Mouse (Mus musculus) 3T3-L1 (cell line): ENCODE measurements at regions not wholly inside any gene's neighbourhood (a gene's known extent, or its start where the extent isn't known, plus 50 kb on each side); places are given as distances from the start of the nearest gene placed in this dataset.
"Not testable (repeated sequence)": the region's sequence is repeated elsewhere in the genome, so short reads cannot be mapped to it uniquely, and the experiment has no call there.

Source experiments
- DNase-seq: peaks from one replicate; pipeline ENCODE4 v3.0.0-alpha.2; 2015; ENCODE audit warnings: low read depth, low spot score

DNA sequence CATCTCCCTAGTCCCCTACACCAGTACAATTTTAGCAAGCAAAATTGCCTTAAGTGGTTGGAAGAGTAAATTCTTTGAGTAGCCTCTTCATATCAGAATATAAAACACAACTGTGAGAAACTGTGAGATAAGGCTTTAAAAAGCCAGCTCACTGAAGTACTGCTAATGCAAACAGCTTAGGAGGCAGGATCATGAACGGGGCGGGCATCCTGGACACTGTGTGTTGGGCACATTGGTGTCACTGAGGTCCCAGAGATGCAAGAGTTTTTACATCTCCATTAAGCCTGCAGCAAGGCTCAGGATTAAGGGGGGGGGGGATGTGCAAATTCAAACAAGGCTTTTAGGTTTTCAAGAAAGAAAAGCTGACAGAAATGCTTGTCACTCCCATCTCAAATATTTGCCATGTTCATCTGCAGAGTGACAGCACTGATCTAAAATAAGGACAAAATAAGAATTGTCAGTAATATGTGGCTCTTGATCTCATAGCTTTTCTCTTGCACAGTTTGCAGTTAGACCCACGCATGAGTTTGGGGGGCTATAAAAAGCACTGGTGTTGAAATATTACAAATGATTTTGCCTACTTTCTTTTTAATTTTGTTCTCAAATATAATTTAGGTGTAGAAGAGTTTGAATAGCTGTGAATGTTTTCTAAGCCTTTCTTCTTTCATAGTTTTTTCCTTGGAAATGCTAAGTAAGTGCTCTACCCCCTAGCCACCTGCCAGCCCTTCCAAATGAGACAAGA lies 156.2 kb downstream of the Enc1 start:
- no peak for DNase-seq

DNA sequence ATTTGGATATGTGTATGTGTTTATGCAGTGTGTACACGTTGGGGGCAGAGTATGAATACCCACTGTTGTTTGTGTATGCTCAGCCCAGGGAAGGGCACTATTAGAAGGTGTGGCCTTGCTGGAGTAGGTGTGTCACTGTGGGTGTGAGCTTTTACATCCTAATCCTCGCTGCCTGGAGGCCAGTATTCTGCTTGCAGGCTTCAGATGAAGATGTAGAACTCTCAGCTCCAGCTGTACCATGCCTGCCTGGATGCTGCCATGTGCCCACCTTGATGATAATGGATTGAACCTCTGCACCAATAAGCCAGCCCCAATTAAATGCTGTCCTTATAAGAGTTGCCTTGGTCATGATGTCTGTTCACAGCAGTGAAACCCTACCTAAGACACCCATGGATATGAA lies 155.4 kb downstream of the Enc1 start:
- DNase-seq: not testable (repeated sequence)

DNA sequence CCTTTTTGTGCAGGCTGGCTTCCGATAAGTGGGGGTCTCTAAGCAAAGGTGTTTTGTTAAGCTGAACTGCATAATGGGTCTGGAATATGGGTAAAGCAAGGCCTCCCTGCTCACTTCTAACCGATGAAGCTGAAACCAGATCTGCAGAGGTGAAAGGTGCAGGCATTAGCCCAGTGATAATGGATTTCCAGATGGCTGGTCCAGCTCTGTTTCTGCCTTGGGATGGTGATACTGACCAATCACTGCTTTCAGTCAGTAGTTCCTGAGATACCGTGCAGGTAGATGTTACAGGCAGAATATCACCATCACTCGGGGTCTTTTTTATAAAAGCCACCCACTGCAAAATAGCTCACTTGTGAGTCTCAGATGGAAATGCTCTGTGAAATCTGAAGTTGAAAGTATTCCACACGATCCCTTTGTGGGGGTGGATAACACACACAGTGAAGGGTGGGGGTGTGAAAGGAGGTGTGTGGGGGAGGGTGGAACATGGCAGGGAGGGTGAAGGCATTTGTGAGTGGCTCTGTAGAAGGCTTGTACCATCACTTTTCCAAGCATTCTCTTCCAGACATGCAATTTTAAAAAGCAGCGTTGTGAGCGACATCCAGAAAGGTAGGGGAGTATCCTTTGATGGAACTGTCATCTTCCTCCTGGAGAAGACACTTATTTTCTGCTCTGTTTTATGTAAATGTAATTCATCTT lies 154.0 kb downstream of the Enc1 start:
- DNase-seq: no peak

DNA sequence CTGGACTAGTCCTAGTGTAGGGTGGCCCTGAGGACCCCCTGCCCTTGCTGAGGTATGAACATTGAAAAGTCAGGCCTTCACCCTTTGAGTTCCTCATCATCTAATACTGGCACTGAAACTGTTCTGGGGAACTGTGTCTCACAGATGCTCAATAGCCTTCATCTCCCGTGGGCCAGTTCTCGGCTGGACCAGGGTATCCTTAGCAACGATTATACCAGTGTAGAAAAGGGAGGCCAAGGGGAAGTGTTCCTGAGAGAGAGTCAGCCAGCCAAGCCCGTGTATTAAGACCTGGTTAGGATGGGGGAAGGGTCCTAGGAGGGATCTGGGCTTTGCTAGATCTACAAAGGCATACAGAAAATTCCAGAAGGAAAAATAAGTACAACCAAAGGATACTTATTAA lies 153.2 kb downstream of the Enc1 start:
- DNase-seq: no peak

DNA sequence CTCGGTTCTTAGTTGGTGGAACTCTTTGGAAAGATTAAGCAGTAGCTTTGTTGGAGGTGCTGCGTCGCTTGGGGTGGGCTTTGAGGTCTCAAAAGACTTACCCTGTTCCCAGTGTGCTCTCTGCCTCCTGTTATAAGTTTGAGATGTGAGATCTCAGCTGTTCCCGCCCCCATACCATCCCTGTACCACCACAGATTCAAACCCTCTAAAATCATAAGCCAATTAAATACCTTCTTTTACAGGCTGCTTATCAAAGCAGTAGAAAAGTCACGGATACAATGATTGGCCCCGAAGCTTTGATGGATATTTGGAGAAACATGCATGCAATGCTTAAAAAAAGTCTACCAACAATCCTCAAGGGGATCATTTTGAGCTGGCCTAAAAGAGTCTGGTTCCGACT lies 152.6 kb downstream of the Enc1 start:
- no peak for DNase-seq

DNA sequence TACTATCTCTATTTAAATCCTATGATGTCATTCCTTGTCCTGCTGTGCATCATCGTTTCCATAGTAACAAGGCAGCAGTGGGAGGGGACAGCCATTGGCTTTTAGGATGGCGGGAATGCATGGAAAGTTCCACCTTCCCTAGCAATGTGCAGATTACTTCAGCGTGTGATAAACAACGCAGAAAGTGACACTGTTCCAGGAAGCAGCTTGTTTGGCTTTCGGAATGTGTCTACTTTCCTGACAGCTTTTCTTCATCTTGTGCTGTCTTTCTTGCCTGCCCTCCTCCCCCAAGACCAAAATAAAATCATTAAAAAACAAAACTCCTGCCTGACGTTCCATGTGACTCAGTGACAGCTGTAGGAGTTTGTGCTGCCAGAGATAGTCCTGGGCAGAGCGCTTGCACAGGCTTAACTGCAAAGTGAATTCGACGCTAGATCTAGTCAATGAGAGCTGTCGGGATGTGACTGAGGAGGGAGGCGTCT lies 149.6 kb downstream of the Enc1 start:
- DNase-seq: peak; percentile 86

DNA sequence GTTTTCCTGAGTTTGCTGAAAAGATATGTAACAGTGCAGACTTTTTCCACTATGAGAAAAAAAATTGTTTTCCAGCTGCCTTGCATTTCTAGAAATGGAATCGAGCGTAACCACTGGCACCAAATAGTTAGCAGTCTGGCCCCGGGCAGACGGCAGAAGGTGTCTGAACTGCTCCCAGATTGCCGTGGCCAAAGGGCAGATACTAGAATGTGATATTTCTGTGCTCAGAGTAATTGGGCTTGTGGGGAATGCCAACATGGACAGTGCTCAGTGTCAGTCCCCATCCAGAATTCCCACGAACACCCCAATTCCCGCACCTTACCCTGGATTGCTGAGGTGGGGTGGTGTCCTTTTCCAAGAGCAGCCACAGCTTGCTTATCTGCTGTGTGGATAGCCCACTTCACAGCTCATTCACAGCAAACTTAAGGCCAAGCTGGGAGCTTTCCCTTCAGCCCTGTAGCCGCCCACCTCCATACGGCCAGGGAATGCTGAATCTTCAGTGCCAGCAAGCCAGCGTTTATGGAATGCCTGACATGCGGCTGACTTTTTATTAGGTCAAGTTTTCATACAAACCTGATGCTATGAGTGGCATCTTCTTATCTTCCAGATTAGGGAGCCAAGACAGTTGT lies 148.1 kb downstream of the Enc1 start:
- DNase-seq: peak; percentile 25

DNA sequence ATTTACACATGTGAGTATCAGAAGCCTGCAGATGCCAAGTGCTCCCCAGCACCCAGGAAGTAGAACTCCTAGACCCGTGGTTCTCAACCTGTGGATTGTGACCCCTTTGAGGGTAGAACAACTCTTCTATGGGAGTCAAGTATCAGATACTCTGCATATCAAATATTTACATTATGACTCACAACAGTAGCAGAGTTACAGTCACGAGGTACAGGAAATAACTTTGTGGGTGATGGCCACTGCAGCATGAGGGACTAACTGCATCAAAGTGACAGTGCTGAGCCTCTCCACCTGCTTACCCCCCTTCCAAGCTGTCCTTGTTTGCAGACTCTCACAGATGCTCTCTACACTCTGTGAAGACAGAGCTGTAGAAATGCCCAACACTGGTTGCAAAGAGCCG lies 145.6 kb downstream of the Enc1 start:
- DNase-seq: peak; percentile 65

DNA sequence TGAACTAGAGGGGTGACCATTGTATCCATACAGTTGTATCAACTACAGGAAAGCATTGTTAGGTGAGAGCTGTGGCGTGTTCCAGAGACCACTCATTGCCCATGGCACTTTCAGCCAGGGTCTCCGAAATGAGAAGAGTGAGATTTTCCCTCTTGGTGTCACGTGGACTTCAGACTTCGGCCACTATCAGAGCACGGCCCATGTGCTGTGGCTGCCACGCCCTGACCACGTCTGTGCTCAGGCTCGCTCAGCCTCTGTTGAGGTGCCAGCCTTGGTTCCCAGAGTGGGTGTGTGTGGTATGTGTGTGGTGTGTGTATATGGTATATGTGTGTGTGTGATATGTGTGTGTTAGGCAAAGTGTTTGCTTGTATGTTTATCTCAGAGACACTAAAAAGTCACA lies 144.6 kb downstream of the Enc1 start:
- DNase-seq: no peak

DNA sequence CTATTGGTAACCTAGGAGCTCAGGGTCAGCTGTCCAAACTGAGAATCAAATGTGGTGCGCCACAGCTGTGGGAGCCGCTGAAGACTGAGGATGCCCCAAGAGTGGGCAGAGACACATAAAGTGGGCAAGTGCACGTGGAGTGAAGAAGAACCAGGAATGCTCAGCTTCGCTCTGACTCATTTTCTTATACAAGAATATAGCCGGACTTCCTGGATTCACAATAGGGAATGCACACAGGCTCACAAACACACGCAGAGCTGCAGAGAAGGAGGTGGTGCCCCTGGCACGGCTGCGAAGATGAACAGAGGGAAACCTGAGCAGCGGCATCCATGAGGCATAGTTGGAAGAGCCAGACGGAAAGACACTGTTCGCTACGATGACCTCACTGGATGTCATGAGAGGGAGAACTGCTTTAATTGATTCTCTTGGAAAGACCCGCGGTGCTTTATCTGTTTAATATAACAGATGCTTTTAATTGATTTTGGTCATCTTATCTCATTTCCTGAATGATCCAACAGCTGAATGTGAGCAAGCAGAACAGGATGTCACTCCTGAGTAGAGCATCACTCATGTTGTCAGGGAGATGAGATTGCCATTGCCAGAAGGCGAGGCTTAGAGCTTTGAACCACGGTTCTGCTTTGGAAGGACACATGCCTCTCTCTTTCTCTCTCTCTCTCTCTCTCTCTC lies 143.3 kb downstream of the Enc1 start:
- no peak for DNase-seq

DNA sequence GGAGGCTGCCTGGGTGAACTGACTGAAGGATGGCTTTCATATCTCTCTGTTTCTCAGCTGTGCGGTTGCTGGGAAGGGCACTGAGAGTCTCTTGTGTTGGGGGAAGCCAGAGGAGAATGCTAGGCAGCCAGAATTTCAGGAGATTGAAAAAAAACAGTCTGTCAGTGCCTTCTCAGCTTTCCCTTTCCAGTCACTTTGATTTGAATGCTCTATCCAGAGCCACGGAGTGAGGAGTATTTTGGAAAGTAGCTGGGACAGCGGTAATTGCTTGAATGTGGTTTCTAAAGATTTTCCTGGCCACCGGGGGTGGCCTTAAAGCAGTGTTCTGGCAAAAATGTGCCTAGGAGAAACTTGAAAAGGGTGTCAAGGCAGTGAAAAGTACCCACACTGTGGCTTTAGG lies 142.4 kb downstream of the Enc1 start:
- no peak for DNase-seq

DNA sequence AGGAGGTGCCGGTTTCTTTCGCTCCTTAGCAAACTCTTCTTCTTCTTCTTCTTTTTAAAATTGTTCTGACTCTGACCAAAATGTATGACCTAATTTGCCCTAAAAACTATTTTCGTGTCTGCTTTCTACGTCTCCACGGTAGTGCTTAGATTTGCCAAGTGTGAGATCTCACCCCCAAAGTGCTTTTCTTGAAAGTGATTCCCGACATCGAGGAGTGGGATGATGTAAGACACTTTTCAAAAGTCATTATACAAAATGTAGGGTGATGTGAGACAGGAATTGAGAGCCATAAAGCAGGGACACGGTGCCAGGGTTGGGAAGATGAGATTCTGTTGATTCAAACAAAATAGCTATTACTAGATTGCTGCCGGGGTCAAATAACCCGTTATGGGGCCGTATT lies 139.5 kb downstream of the Enc1 start:
- no peak for DNase-seq

DNA sequence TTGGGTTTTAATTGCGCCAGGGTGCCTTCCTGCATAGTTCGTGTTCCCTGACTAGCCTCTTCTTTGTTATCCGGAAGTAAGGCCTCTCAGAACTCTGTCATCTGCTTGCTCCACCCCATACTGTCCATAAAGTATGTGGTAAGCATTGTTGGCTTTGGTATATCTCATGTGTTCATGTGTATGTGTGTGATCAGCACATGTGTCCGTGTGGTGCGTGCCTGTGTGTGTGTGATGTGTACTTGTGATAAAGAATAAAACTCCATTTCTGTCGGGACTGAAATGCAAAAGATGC lies 135.3 kb downstream of the Enc1 start:
- DNase-seq: no peak

DNA sequence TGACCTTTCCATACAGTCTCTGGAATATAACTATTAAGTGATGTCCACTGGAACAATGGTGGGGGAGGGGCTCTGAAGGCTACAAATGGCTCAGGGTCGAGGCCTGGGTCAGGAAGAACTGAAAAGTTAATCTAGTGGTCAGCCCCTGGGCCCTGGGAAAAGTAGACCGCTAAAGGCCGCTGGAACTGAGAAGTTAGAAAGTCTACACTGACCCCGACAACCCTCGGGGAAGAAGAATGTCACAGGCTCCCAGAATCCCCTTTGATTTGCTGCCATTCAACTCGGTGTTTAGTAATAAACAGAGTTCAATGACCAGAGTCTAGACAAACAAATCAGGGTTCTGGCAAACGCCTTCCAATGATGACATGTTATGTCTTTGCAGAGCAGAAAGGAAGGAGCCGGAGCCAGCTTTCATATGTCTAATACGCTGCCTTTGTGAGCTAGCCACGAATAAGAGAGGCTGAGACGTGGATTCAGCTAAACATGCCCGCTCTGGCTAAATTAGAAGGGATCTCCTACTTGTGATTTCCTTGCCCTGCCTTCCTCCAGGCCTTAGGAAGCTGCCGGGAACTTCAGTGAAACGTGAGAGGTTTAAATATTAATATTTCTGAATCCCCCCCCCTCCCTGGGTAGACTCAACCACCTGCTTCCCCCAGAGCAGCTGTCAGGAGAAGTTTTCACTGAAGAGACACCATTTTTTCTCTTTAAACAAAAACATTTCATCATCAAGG lies 134.8 kb downstream of the Enc1 start:
- DNase-seq: no peak

DNA sequence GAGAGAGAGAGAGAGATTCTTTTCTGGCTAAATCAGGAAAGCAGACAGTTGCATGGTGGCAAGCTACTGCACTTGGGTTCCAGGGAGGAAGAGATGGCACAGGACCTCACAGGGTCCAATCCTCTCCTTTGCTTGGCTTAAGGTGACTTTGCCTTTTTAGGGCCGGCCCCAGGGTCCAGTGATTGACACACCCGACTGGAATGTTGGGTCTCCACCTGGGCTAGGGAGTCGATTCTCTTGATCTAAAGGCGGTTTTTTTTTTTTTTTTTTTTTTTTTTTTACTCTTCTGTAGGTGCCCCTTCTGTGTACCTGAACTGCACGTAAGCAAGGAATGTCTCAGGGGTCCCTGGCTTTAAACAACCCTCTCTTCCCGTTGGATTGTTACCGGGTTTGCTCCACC lies 131.4 kb downstream of the Enc1 start:
- DNase-seq: no peak

DNA sequence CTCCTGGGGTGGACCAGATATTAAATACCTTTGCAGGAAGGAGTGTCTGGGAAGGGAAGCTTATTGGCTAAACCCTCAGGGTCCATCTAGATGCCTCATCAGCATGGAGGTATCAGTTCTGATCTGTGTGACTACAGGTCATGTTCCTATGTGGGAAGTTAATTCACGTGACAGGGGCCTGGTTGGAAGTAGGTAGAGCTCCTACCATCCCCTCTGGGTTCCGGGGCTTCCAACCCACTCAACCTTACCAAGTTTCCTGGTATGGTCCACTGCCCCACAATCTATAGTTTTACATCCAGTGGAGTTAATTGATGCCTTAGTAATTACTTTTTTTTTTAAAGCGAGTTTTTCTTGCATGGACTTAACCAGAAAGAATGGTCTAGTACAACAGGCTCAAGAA lies 130.3 kb downstream of the Enc1 start:
- no peak for DNase-seq

DNA sequence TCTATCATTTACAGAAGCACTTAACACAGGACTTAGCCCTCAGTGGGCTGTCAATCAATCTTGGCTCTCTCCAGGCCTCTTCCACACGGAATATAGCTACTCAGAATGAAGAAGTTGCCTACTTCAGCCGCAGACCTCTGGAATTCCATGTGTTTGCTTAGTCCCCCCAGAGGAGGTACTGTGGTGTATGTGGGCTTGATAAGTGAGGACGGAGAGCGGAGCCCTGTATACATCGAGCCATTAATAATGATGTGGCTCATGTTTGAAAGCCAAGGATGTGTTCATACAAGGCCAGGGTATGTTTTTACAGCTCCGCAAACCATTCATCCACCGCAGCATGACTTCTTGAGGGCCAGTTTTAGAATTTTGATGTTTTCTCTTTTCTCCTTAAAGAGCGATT lies 125.8 kb downstream of the Enc1 start:
- no peak for DNase-seq

DNA sequence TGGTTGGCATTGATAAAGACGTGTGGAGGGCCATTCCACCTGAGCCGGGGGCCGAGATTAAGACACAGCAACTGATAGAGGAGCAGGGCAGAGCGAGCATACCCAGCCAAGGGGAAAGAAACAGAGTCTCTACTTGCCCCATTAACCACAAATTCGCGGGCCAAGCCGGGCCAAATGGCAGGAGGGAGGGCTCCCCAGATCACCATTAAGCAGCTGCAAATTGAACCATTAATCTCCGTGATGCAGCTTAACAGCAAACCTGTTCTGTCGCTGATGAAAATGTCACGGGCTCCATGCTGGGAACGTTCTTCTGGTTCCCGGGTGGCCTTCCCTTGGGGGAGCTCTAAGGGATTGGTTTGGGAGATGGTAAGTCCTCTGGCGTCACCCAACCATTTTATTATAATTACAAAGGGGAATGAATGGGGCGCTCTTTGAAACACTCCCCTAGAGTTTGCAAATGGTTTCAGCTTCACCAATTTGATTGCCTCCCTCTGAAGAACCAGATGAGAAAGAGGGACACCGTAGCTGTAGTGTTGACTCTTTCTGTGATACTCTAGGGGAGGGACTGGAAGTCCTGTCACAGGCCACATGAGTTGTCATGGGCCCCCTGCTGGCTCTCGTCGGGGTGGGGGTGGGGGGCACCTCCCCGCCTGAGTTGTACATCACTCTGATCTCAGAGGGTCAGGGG lies 124.8 kb downstream of the Enc1 start:
- no peak for DNase-seq

DNA sequence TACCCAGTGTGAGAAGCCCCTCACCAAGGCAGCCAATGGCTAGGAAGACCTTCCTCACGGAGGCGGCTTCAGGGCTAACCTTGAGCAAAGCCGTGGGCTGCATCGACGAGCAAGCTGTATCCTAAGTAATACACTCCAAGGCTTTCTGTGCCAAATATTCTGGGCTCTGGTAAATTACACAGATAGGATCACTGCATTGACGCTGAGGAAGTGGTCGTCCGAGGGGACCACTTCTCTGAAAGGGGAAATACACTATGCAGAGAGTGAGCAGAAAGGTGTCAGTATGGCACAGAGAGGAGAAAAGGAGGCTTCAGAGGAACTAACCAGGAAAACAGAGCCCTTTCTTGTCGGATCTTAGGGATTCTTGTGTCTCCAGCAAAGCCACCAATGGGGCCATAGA lies 124.1 kb downstream of the Enc1 start:
- no peak for DNase-seq

DNA sequence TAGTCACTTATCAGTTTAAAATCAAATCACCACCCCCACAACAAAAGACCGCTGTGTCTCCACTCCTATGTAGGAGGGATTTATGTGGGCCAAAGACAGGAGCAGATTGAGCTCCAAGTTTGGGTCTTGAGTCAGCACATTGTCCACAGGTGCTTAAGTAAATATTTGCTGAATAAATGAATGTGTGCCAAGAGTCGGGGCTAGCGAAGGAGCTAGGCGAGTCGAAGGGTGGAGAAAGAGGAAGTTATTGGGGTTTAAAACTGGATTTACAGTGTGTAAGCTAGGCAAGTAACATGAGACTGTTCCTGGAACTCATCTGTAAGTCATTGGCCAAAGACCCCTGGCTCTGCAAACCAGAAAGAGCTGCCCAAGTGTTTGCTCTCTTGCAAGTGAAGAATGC lies 122.9 kb downstream of the Enc1 start:
- no peak for DNase-seq

DNA sequence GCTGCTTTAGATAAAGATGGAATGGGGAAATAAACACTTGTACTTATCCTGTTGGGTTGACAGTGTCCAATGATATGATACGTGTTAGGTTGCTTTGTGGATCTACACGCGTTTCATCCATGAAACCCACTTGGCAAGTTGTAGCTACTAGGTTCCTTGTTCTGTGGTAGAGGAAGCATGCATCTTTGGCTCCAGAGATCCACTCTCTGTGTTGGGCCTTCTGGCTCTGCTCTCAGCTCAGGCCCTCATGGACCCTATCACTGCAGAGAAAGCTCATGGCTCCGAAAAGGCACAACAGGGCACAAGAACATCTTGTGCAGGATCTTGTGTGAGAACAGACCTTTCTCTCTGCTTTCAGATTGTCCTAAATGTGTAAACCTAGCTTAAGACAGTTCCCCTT lies 122.3 kb downstream of the Enc1 start:
- DNase-seq: no peak
